Mouse (Mus musculus): ENCODE data around the gene Jpt1. TPM values are rescaled to one million over a fixed set of nuclear protein-coding genes. Genes with fewer than 3 reads are reported as not detected.

Jpt1 gene
- polyA plus RNA-seq, 1 experiment: 147 TPM

GRCm38 (mm10) chr11:115492387-115492786 is 21.8 kb downstream of the Jpt1 start:
- no peak for DNase-seq
- Histone ChIP-seq H3K4me3 (replicated peaks; ENCODE audit: extremely low read depth, low read depth, low read length) (peak overlapping the region; percentile 4), H3K4me1 (ENCODE audit: control insufficient read depth, insufficient read depth, low read length) (peaks cover 9% of the 10 kb centered on the region; the same call in 1 of the 2 replicates)
- no peak for TF ChIP-seq CTCF (IDR thresholded peaks at IDR 0.05; ENCODE audit: insufficient read depth, low read length)
- TF ChIP-seq POLR2A (IDR thresholded peaks at IDR 0.05; ENCODE audit: borderline replicate concordance, extremely low read depth, low read depth, low read length): no peak
- 26% methylated on average over 6 of the region's 6 CpGs for WGBS

- 0% methylated on average over 43 of the region's 43 CpGs for WGBS
- DNase-seq: peak; percentile 79
- H3K4me1 ChIP-seq (ENCODE audit: control insufficient read depth, insufficient read depth, low read length): peaks cover 9% of the 10 kb centered on the region; the same call in 1 of the 2 replicates
- H3K4me3 ChIP-seq (replicated peaks; ENCODE audit: extremely low read depth, low read depth, low read length): peak within 1 kb of the TSS; percentile 68
- TF ChIP-seq CTCF (IDR thresholded peaks at IDR 0.05; ENCODE audit: insufficient read depth, low read length) (peak; percentile 56), POLR2A (IDR thresholded peaks at IDR 0.05; ENCODE audit: borderline replicate concordance, extremely low read depth, low read depth, low read length) (peak; percentile 76; the same call in 1 of the 2 replicates)
Measured at GRCm38 (mm10) chr11:115491356-115492083, 22.7 kb downstream of the Jpt1 start, which contains the start of gene Nt5c. Nt5c (minus strand) TSS chr11:115491862.

- H3K4me1 ChIP-seq (ENCODE audit: control insufficient read depth, insufficient read depth, low read length): peaks cover 9% of the 10 kb centered on the region; the same call in 1 of the 2 replicates
- WGBS: 27% methylated on average over 25 of the region's 25 CpGs
- H3K4me3 ChIP-seq (replicated peaks; ENCODE audit: extremely low read depth, low read depth, low read length): peak overlapping the region; percentile 68
- DNase-seq: no peak
- TF ChIP-seq CTCF (IDR thresholded peaks at IDR 0.05; ENCODE audit: insufficient read depth, low read length) (no peak), POLR2A (IDR thresholded peaks at IDR 0.05; ENCODE audit: borderline replicate concordance, extremely low read depth, low read depth, low read length) (no peak)
Measured at GRCm38 (mm10) chr11:115490441-115491355, 23.5 kb downstream of the Jpt1 start.

- WGBS: 88% methylated on average over 19 of the region's 19 CpGs
- TF ChIP-seq POLR2A (IDR thresholded peaks at IDR 0.05; ENCODE audit: borderline replicate concordance, extremely low read depth, low read depth, low read length) (no peak), CTCF (IDR thresholded peaks at IDR 0.05; ENCODE audit: insufficient read depth, low read length) (no peak)
- Histone ChIP-seq H3K4me3 (replicated peaks; ENCODE audit: extremely low read depth, low read depth, low read length) (no peak overlapping the region), H3K4me1 (ENCODE audit: control insufficient read depth, insufficient read depth, low read length) (peaks cover 9% of the 10 kb centered on the region; the same call in 1 of the 2 replicates)
- no peak for DNase-seq
Measured at GRCm38 (mm10) chr11:115488551-115489104, 25.6 kb downstream of the Jpt1 start.

- no peak for DNase-seq
- TF ChIP-seq POLR2A (IDR thresholded peaks at IDR 0.05; ENCODE audit: borderline replicate concordance, extremely low read depth, low read depth, low read length): no peak
- TF ChIP-seq CTCF (IDR thresholded peaks at IDR 0.05; ENCODE audit: insufficient read depth, low read length): no peak
- no peak overlapping the region for H3K4me3 ChIP-seq (replicated peaks; ENCODE audit: extremely low read depth, low read depth, low read length)
- WGBS: 83% methylated on average over 12 of the region's 12 CpGs
- H3K4me1 ChIP-seq (ENCODE audit: control insufficient read depth, insufficient read depth, low read length): no peaks in the 10 kb centered on the region
Measured at GRCm38 (mm10) chr11:115485155-115485554, 29.0 kb downstream of the Jpt1 start.

GRCm38 (mm10) chr11:115483726-115484125 is 30.5 kb downstream of the Jpt1 start:
- Histone ChIP-seq H3K4me1 (ENCODE audit: control insufficient read depth, insufficient read depth, low read length) (no peaks in the 10 kb centered on the region), H3K4me3 (replicated peaks; ENCODE audit: extremely low read depth, low read depth, low read length) (no peak overlapping the region)
- peak; percentile 77 for DNase-seq
- TF ChIP-seq POLR2A (IDR thresholded peaks at IDR 0.05; ENCODE audit: borderline replicate concordance, extremely low read depth, low read depth, low read length): no peak
- peak; percentile 82 for TF ChIP-seq CTCF (IDR thresholded peaks at IDR 0.05; ENCODE audit: insufficient read depth, low read length)
- 19% methylated on average over 6 of the region's 6 CpGs for WGBS

GRCm38 (mm10) chr11:115483278-115483677 is 30.9 kb downstream of the Jpt1 start:
- Histone ChIP-seq H3K4me1 (ENCODE audit: control insufficient read depth, insufficient read depth, low read length) (no peaks in the 10 kb centered on the region), H3K4me3 (replicated peaks; ENCODE audit: extremely low read depth, low read depth, low read length) (no peak overlapping the region)
- TF ChIP-seq POLR2A (IDR thresholded peaks at IDR 0.05; ENCODE audit: borderline replicate concordance, extremely low read depth, low read depth, low read length) (no peak), CTCF (IDR thresholded peaks at IDR 0.05; ENCODE audit: insufficient read depth, low read length) (no peak)
- DNase-seq: no peak
- WGBS: 78% methylated on average over 11 of the region's 11 CpGs

- 71% methylated on average over 6 of the region's 6 CpGs for WGBS
- no peak overlapping the region for H3K4me3 ChIP-seq (replicated peaks; ENCODE audit: extremely low read depth, low read depth, low read length)
- no peak for DNase-seq
- TF ChIP-seq POLR2A (IDR thresholded peaks at IDR 0.05; ENCODE audit: borderline replicate concordance, extremely low read depth, low read depth, low read length) (no peak), CTCF (IDR thresholded peaks at IDR 0.05; ENCODE audit: insufficient read depth, low read length) (no peak)
- H3K4me1 ChIP-seq (ENCODE audit: control insufficient read depth, insufficient read depth, low read length): no peaks in the 10 kb centered on the region; the same call in 1 of the 2 replicates
Measured at GRCm38 (mm10) chr11:115481553-115482259, 32.5 kb downstream of the Jpt1 start.
